Mouse (Mus musculus) heart, adult 2 months (tissue): Measurements from ENCODE around the gene Spag8.

Experiments used
- CTCF ChIP-seq: fragments of 200-600 bp; IDR thresholded peaks from 2 replicates; pipeline ENCODE4 v1.8.1; 2022; ENCODE audit warnings: antibody characterized with exemption, mild to moderate bottlenecking, moderate library complexity
- POLR2A ChIP-seq: fragments of 200-500 bp; IDR thresholded peaks from 2 replicates; pipeline ENCODE4 v1.6.1; 2011; ENCODE audit warnings: mild to moderate bottlenecking, low read depth, low read length, control low read depth; ENCODE audit not compliant: insufficient read depth

GRCm38 (mm10) chr4:43657146-43657545 lies 3.8 kb upstream of the Spag8 start:
- TF ChIP-seq CTCF, result 0 out of 2 replicates have a peak, but pooled peaks have one; percentile 16
- TF ChIP-seq POLR2A, result no peak
